Mouse (Mus musculus) neural tube, embryonic 13.5 days (tissue): ENCODE data around the gene Trim9. TPM values are rescaled to one million over a fixed set of nuclear protein-coding genes. Genes with fewer than 3 reads are reported as not detected.

Experiments
- ATAC-seq: fragments of 200-750 bp; cut with Nextera tagmentation; 2 replicates; pipeline ENCODE4 v1.8.0; 2017; ENCODE audit warnings: low read depth, mild to moderate bottlenecking, moderate TSS enrichment, moderate library complexity
- H3K27ac ChIP-seq: fragments of 300-500 bp; sonication (generic); replicated peaks from 2 replicates; pipeline ENCODE4 v1.5.1; 2015; ENCODE audit warnings: moderate library complexity, mild to moderate bottlenecking, inconsistent platforms
- H3K27me3 ChIP-seq: fragments of 300-500 bp; sonication (generic); 2 replicates; pipeline ENCODE4 v1.6.1; 2015; ENCODE audit warnings: mild to moderate bottlenecking, inconsistent platforms
- H3K36me3 ChIP-seq: fragments of 300-500 bp; sonication (generic); 2 replicates; pipeline ENCODE4 v1.6.1; 2015; ENCODE audit warnings: mild to moderate bottlenecking, inconsistent platforms
- H3K4me1 ChIP-seq: fragments of 300-500 bp; sonication (generic); replicated peaks from 2 replicates; pipeline ENCODE4 v1.6.1; 2015; ENCODE audit warnings: inconsistent platforms
- H3K4me2 ChIP-seq: fragments of 300-500 bp; sonication (generic); 2 replicates; pipeline ENCODE4 v1.6.1; 2015; ENCODE audit warnings: inconsistent platforms, mild to moderate bottlenecking, moderate library complexity
- H3K4me3 ChIP-seq: fragments of 300-500 bp; sonication (generic); 2 replicates; pipeline ENCODE4 v1.5.1; 2015; ENCODE audit warnings: mild to moderate bottlenecking, inconsistent platforms
- H3K9ac ChIP-seq: fragments of 300-500 bp; sonication (generic); 2 replicates; pipeline ENCODE4 v1.6.1; 2015; ENCODE audit warnings: moderate library complexity, mild to moderate bottlenecking, inconsistent platforms
- H3K9me3 ChIP-seq: fragments of 300-500 bp; sonication (generic); 2 replicates; pipeline ENCODE4 v1.6.1; 2016; ENCODE audit warnings: inconsistent platforms
- WGBS: fragments of 180-500 bp; shearing (Covaris S2); methylation state at CpG from one replicate; pipeline ENCODE4 v1.1.7; 2015; 5-methylcytosine and 5-hydroxymethylcytosine counted together
- polyA plus RNA-seq: library from polyadenylated mRNA; unstranded; fragments of >200 nt; fragmentation: Nextera tagmentation; extraction: Ambion mirVana; gene quantifications from 2 replicates; pipeline ENCODE4 v1.2.1, GENCODE M21; 2015

Trim9 gene
- polyA plus RNA-seq, 1 experiment from 2014 or later = 61.0 TPM

DNA sequence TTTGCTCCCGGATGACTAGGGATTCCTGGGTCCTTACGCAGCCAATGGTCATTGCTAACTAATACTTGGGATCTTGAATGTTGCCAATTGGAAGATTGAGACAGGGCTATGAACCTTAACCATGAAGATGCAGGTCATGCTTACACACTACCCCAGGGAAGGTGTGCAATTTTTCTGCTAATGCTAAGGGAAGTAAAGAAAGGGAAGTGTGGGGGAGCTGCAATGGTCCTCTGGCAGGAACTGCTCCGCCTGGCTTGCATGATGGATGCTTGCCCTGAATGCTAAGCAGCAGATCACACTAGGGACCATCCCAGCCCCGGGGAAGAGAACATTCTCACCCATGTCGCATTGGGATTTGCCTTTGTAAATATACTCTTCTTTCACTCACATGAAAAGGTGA, 126.0 kb downstream of the Trim9 start:
- WGBS = 80% methylated on average over 5 of the region's 5 CpGs
- Histone ChIP-seq H3K9ac (no peak overlapping the region), H3K27me3 (peaks cover 2% of the 10 kb centered on the region), H3K9me3 (no peaks in the 10 kb centered on the region), H3K4me1 (peaks cover under 1% of the 10 kb centered on the region; the same call in 1 of the 2 replicates), H3K4me3 (no peak overlapping the region), H3K27ac (no peak overlapping the region), H3K4me2 (no peak overlapping the region), H3K36me3 (no peaks in the 10 kb centered on the region)
- no peak for ATAC-seq

DNA sequence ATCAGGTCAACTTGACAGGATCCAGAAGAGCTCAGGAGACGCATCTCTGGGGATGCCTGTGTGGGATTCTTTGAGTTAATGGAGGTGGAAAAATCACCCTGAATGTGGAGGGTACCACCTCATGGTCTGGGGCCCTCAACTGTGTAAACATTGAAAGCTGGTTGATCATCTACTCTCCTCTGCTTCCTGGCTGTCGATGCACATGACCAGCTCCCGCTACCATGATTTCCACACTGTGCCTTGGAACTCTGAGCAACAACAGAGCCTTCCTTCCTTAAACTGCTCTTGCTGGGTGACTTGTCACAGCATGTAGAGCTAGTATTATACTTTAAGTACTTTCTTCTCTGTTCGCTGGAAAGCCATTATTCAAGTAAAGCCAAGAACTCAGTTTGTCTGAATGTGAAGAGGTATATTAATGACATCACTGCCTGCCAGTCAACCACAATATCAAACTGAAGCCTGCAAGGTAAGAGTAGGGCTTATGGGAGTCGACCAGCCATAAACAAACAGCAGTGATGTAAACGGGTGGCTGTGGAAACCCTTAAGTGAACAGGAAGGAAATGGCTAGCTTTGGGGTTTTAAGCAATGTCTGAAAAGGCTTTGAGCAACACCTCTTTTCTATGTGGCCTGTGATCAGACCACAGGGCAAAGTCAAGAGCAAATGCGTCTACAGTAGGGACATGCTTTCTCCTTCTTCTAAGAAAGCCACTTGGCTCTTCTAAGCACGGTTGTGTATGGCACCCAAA, 128.4 kb downstream of the Trim9 start:
- 88% methylated on average over 8 of the region's 8 CpGs for WGBS
- H3K4me3 ChIP-seq = no peak overlapping the region
- no peaks in the 10 kb centered on the region for H3K27me3 ChIP-seq
- H3K9ac ChIP-seq = no peak overlapping the region
- no peaks in the 10 kb centered on the region for H3K36me3 ChIP-seq
- peaks cover 3% of the 10 kb centered on the region; the same call in 1 of the 2 replicates for H3K4me1 ChIP-seq
- H3K4me2 ChIP-seq = no peak overlapping the region
- no peaks in the 10 kb centered on the region for H3K9me3 ChIP-seq
- H3K27ac ChIP-seq = no peak overlapping the region
- no peak for ATAC-seq

DNA sequence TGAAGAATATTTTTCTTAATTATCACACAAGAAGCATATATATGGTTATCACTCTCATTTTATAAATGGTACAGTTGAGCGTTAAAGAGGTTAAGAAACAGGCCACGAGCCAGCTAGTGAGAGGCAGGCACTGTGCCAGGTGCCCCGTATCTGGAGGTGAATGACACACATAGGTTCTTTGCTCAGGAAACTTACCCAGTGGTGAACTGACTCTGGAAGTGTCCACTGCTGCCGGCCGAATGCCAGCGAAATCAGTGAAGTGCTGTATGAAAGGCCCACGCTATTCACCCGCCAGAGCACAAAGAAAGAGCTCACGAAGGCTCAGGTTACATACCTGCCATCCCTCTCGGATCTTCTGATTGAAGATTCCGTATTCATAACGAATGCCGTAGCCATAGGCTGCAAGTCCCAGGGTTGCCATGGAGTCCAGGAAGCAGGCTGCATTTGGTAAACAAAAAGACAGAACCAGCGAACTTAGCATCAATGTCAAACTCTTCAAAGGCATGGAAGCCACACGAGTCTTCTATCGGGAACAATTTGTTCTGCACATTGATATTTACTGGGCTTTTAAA, 131.1 kb downstream of the Trim9 start:
- Histone ChIP-seq H3K4me3 (no peak overlapping the region), H3K4me1 (peaks cover 3% of the 10 kb centered on the region; the same call in 1 of the 2 replicates), H3K36me3 (no peaks in the 10 kb centered on the region), H3K4me2 (no peak overlapping the region), H3K27ac (no peak overlapping the region), H3K9me3 (no peaks in the 10 kb centered on the region), H3K27me3 (no peaks in the 10 kb centered on the region), H3K9ac (no peak overlapping the region)
- no peak for ATAC-seq
- 71% methylated on average over 16 of the region's 16 CpGs for WGBS

DNA sequence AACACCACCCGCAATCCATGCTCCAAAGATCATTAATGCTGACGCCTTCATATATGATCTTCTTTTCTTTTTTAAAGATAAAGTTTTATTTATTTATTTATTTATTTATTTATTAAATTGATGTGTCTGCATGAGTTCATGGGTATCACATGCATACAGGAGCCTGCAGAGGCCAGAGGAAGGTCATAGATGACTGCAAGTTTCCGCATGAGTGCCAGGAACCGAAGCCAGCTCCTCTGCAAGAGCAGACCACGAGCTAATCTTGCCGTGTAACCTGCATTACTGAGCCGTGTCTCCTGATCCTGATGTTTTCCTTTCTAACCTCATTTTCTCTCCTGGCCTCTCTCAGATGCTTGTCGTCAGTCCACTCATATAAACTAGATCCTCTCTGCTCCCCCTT, 133.1 kb downstream of the Trim9 start:
- WGBS = 84% methylated on average over 8 of the region's 8 CpGs
- no peaks in the 10 kb centered on the region for H3K9me3 ChIP-seq
- H3K9ac ChIP-seq = no peak overlapping the region
- ATAC-seq = no peak
- H3K4me2 ChIP-seq = no peak overlapping the region
- H3K36me3 ChIP-seq = no peaks in the 10 kb centered on the region
- H3K4me3 ChIP-seq = no peak overlapping the region
- no peak overlapping the region for H3K27ac ChIP-seq
- H3K27me3 ChIP-seq = no peaks in the 10 kb centered on the region
- peaks cover 3% of the 10 kb centered on the region; the same call in 1 of the 2 replicates for H3K4me1 ChIP-seq

DNA sequence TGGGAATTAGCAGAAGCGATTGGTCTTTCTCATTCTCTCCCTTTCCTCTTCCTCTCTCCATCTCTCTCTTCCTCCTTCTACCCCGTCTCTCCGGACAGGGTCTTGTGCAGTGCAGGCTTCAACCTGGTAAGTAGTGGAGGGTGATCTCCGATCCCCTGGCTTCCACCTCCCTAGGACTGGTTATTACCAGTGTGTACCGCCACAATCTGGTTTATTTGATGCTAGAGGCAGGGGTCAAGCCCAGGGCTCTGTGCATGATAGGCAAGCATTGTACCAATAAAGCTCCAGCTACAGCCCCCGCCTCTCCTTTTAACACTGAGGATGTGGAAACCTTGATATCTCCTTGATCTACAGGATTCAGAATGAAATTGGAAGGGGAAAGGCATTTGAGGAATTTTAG, 133.8 kb downstream of the Trim9 start:
- H3K9me3 ChIP-seq = no peaks in the 10 kb centered on the region
- no peaks in the 10 kb centered on the region for H3K27me3 ChIP-seq
- no peak overlapping the region for H3K4me3 ChIP-seq
- H3K4me2 ChIP-seq = no peak overlapping the region
- no peaks in the 10 kb centered on the region for H3K36me3 ChIP-seq
- H3K9ac ChIP-seq = no peak overlapping the region
- 91% methylated on average over 6 of the region's 6 CpGs for WGBS
- no peak for ATAC-seq
- peaks cover 3% of the 10 kb centered on the region; the same call in 1 of the 2 replicates for H3K4me1 ChIP-seq
- no peak overlapping the region for H3K27ac ChIP-seq

DNA sequence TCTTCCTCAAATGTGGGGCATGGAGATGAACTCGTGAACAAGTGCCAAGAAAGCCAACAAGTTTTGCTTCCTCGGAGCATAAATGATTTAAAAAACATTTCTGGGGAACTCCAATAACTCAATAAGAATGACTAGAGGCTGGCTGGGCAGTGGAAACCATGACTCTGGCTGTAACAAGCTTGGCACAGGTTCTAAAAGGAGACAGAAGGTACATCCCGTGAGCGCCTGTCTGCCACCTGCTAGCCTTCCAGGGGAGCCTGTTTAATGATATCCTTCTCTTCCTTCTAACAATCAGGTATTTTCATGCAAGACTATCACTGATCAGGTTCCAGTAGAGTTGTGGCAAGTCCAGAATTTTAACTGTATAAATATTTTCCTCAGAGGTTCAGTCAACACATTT, 134.9 kb downstream of the Trim9 start:
- no peaks in the 10 kb centered on the region for H3K36me3 ChIP-seq
- 87% methylated on average over 4 of the region's 4 CpGs for WGBS
- no peaks in the 10 kb centered on the region for H3K9me3 ChIP-seq
- H3K4me3 ChIP-seq = no peak overlapping the region
- peaks cover 3% of the 10 kb centered on the region; the same call in 1 of the 2 replicates for H3K4me1 ChIP-seq
- no peak for ATAC-seq
- H3K27ac ChIP-seq = no peak overlapping the region
- no peaks in the 10 kb centered on the region for H3K27me3 ChIP-seq
- no peak overlapping the region for H3K4me2 ChIP-seq
- H3K9ac ChIP-seq = no peak overlapping the region

DNA sequence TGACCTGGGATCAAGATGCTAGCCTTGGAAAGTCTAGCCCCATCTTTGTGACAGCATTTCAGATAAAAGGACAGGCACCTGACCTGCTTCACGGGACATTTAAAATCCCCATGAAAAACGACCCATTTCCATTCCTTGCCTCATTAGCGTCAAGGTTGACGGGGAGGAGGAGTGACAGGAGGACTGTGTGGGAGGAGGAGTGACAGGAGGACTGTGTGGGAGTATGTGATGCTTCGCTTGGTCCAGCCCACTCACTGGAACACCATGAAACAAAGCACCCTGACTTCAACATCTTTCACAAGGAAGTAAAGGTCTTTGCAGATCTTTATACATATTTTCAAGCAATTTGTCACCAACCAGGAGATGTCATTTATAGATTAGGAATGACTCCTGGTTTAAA, 139.2 kb downstream of the Trim9 start:
- Histone ChIP-seq H3K4me1 (no peaks in the 10 kb centered on the region), H3K4me2 (no peak overlapping the region), H3K27me3 (no peaks in the 10 kb centered on the region), H3K4me3 (no peak overlapping the region), H3K9ac (no peak overlapping the region), H3K9me3 (no peaks in the 10 kb centered on the region), H3K36me3 (no peaks in the 10 kb centered on the region), H3K27ac (no peak overlapping the region)
- WGBS = 68% methylated on average over 5 of the region's 5 CpGs
- ATAC-seq = no peak

DNA sequence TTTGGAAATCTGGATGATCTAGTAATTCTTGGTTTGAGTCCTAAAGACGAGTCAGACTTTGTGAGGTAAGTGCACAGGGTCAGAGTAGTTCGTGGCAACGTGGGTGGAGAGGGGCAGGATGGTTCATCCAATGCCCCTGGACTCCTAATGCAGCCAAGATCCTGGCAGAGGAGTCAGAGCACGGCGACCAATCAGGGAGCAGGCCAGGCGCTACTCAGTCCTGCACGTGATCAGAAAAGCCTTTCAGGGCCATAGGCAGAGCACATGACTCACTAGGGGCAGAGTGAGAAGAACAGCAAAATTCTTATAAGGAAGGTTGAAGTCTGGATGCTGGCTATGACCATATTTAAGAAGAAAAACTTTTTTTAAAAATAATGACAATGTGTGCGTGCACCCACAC, 143.0 kb downstream of the Trim9 start:
- ATAC-seq = no peak
- H3K27ac ChIP-seq = no peak overlapping the region
- no peaks in the 10 kb centered on the region for H3K27me3 ChIP-seq
- no peaks in the 10 kb centered on the region for H3K9me3 ChIP-seq
- H3K9ac ChIP-seq = no peak overlapping the region
- 83% methylated on average over 8 of the region's 8 CpGs for WGBS
- H3K36me3 ChIP-seq = no peaks in the 10 kb centered on the region
- no peak overlapping the region for H3K4me3 ChIP-seq
- no peak overlapping the region for H3K4me2 ChIP-seq
- no peaks in the 10 kb centered on the region for H3K4me1 ChIP-seq

DNA sequence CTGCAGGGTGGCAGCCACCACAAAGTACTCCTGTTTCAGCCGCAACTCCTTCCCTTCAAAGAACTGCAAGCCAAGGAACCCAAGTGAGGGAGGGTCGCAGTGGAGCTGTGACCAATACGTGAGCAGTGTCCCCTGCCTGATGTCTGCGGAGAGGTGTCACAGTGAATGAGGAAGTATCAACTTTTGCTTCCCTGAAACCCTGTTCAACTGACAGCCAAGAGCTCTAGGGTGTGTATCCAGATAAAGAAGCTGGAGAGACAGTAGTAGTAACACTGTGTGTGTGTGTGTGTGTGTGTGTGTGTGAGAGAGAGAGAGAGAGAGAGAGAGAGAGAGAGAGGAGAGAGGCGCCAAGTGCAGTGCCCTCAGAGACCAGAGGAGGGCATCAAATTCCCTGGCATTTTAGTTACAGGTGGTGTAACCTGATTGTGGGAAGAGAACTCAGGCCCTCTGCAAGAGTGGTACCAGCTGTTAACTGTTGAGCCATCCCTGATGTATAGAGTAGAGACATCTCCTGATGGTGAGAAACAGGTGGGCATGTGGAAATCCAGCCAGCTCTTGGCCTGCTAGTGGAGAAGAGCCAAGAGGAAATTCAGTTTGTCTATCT, 145.4 kb downstream of the Trim9 start:
- Histone ChIP-seq H3K27ac (no peak overlapping the region), H3K36me3 (no peaks in the 10 kb centered on the region), H3K9me3 (no peaks in the 10 kb centered on the region), H3K4me3 (no peak overlapping the region), H3K9ac (no peak overlapping the region), H3K4me2 (no peak overlapping the region), H3K27me3 (no peaks in the 10 kb centered on the region), H3K4me1 (no peaks in the 10 kb centered on the region)
- WGBS = 75% methylated on average over 5 of the region's 5 CpGs
- no peak for ATAC-seq

DNA sequence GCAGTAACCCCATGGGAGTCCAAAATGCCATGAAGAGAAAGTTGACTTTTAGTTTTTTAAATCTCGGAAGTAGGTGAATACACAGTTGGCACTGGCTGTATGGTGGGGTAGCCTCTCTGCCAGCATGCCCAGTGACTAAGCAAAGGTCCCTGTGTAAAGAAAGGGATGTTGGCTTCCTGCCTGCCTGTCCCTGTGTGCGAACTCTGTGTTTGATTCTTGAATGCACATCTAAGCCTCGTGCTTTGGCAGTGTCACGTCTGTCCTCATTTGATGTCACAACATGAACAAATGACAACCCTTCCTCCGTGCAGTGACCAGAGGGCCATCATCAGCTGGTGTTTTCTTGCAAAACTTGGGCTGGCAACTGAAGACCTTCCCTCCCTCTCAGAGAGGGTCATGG, 151.1 kb downstream of the Trim9 start:
- Histone ChIP-seq H3K9me3 (no peaks in the 10 kb centered on the region), H3K4me3 (no peak overlapping the region), H3K27ac (no peak overlapping the region), H3K27me3 (no peaks in the 10 kb centered on the region), H3K9ac (no peak overlapping the region), H3K4me2 (no peak overlapping the region), H3K36me3 (no peaks in the 10 kb centered on the region), H3K4me1 (peaks cover 13% of the 10 kb centered on the region)
- ATAC-seq = no peak
- 87% methylated on average over 5 of the region's 5 CpGs for WGBS

DNA sequence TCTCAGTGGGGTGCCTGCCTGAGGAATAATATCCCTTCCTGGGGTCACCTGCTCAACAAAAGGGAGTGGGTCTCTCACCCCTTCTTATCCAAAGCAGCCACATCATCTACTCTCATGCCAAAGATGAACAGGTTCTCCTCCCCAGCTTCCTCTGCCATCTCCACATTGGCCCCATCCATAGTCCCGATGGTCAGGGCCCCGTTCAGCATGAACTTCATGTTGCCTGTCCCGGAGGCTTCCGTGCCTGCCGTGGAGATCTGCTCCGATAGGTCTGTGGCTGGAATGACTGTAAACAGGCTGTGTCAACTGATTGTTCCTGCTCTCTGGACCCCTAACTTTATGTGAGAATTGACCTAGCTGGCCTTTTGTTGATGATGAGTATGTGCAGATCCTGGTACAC, 152.0 kb downstream of the Trim9 start:
- Histone ChIP-seq H3K36me3 (no peaks in the 10 kb centered on the region), H3K4me2 (no peak overlapping the region), H3K4me3 (no peak overlapping the region), H3K9me3 (no peaks in the 10 kb centered on the region), H3K27ac (no peak overlapping the region), H3K9ac (no peak overlapping the region), H3K4me1 (peaks cover 13% of the 10 kb centered on the region), H3K27me3 (no peaks in the 10 kb centered on the region)
- WGBS = 92% methylated on average over 6 of the region's 6 CpGs
- ATAC-seq = no peak
